Mouse (Mus musculus) MEL-GATA-1-ER (cell line): ENCODE results near the gene Apol7c.
A peak's percentile ranks its signal among the peaks of the same experiment; 100 is the strongest.
"Not testable (repeated sequence)": the region's sequence is repeated elsewhere in the genome, so short reads cannot be mapped to it uniquely, and the experiment has no call there.

Source experiments
- DNase-seq: peaks from one replicate; pipeline ENCODE4 v3.0.0-alpha.2; 2012; ENCODE audit warnings: low read depth; ENCODE audit errors: extremely low read depth

The Apol7c gene

GRCm38 (mm10) chr15:77533216-77533615 is at the start of gene Apol7c:
Gene Apol7c (minus strand): TSS chr15:77533316.
- no peak for DNase-seq

DNA sequence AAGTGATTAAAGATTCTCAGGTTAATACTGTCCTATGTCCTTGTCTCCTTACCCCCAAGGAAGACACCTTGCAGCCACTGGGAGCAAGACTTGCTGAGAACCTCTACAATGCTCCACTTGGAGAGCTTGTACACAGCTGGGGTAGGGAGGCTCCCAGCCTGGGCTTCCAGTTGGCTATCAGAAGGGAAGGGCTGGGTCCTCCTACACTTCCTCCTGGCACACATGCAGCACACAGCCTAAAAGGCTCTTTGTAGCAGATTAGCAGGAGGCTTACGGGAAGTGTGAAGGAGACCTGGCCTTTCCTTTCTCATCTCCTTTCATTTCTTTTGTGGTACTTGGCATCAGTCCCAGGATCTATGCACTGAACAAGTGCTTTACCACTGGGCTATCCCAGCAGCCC is 48.6 kb upstream of the Apol7c start:
- DNase-seq = peak; percentile 26

DNA sequence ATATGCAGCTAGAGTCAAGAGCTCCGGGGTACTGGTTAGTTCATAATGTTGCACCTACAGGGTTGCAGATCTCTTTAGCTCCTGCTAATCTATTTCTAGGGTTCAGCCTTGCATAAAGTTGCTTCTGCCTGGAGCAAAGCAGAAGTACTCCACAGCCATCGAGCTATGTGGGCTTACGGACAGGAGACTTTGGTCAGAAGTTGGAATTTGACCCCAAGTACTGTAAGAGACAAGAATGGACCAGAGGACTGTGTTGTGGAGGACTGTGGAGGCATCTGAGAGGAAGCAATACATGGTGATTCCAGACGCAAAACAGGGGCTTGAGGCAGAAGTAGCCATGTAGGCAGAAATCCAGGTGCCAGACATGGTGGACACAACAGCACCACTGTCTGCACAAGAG is 46.2 kb upstream of the Apol7c start:
- DNase-seq = no peak

- no peak for DNase-seq
These were observed 45.7 kb upstream of the Apol7c start for GRCm38 (mm10) chr15:77578801-77579200.

- DNase-seq = no peak
These were observed 30.1 kb upstream of the Apol7c start for GRCm38 (mm10) chr15:77563219-77563618.

DNA sequence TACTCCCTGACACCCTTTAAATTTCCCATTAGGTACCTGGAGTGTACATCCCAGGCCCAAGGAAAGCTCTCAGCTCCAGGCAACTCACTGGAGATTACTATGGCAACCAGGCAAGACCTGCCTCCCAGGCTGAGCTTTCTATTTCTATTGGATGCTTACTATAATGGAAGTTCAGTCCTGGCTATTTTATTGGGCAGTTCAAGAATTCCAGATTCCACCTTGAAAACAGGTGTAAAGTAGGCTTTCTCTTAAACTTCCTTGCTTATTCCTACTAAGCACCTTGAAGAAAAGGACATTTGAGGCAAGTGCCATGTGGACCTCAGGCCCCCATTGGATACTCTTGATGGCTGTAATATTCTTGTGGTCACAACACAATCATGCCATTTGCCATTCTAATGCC is 28.7 kb upstream of the Apol7c start, which contains the start of gene 1700025B11Rik:
Gene 1700025B11Rik, minus strand, starts transcription at position 101 of the 400 bp plus-strand sequence.
- no peak for DNase-seq

- DNase-seq = not testable (repeated sequence)
These were observed 6.1 kb upstream of the Apol7c start for GRCm38 (mm10) chr15:77539221-77539620.

DNA sequence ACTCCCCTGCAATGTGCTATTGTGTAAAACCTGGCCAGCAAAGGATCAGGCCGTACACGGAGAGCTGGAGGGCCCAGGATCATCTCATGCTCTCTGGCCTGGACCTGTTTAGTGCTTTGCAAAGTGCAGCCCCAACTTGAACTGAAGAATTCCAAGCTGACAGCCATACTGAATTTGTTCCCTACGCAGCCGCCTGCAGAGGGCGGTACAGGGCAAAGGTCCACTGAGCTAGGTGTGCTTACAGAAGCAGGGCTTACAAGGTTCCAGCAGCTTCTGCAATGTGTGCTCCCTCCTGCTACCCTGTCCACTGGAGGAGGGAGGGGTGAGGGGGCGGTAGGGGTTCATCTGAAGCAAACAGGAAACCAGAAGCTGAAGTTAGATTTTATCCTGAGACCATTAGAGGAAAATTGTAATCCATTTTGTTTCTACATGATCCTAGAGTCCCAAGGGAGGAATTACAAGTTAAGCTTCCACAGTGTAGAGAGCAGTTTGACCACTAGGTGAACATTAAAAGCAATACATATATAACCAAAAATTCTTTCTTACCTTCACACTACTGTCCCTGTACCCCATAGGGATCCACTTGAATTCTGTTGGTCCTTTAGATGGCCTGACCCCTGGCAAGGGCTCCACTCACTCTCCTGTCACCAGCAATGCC is 9.8 kb downstream of the Apol7c start:
- peak; percentile 2 for DNase-seq

DNA sequence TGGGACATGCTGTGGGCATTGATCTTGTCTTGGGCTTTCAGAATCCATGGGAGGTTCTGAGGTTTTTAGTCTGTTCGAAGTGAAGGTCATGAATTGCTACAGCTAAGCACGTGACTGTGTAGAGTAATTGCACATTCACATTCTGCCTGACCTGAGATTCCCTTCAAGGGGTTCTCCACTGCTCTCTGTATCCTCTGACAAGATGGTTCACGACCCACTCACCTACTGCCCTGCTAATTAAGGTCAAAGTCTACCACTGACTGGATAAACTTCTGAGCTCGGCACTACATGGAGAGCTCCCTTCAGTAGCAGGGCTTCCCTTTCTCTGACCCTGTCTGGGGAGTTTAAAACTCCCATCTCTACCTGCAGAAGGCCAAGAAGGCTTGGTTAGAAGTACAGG is 12.5 kb downstream of the Apol7c start:
- DNase-seq = not testable (repeated sequence)

- not testable (repeated sequence) for DNase-seq
These were observed 25.1 kb downstream of the Apol7c start, which contains the start of gene Apol11a for GRCm38 (mm10) chr15:77507966-77508365. Gene Apol11a (plus strand): TSS chr15:77508271.

GRCm38 (mm10) chr15:77494694-77495093 is 38.4 kb downstream of the Apol7c start:
- DNase-seq = not testable (repeated sequence)

GRCm38 (mm10) chr15:77493181-77493580 is 39.9 kb downstream of the Apol7c start:
- DNase-seq = not testable (repeated sequence)

DNA sequence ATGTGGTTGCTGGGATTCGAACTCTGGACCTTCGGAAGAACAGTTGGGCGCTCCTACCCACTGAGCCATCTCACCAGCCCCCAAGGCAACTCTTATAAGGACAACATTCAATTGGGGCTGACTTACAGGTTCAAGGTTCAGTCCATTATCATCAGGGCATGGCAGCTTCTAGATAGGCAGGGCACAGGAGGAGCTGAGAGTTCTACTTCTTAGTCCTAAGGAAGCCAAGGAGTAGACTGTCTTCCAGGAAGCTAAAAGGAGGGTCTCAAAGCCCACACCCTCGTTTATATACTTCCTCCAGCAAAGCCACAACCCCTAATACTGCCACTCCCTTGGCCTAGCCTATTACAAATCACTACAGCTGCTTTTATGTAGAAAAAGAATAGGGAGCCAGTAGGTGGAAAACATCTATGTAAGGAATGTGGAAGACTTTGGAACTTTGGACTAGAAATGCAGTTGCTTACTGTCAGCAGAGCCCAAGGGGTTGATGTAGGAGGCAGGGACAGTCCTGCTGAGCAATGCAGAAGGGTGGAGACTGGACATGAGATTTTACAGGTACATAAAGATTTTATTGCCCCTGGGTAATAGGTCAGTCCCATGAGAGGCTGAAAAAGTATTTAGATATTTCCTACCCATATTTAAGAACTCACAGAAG is 50.8 kb downstream of the Apol7c start:
- no peak for DNase-seq

DNA sequence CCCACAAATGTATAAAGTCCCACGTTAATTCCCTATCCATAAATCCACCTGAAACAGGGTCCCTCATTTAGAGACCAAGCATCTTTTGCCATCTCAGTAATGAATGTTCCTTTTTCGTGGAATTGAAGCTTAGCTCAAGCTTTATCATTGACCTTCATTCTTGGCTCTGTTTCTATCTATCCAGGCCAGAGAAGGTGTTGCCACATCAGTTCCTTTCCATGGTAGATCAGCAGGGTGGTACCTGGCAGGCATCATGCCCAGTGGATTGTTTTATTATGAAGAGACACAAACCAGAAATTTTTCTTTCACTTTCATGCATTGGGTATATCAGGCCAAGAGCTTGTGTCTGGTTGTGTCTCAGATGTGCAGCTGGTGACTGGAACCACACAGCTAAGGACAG is 56.4 kb downstream of the Apol7c start, which contains the start of gene Apol10a:
Gene Apol10a, plus strand, starts transcription at position 355 of the 400 bp plus-strand sequence.
- DNase-seq = not testable (repeated sequence)
